Mouse (Mus musculus) c-Kit-negative CD71-positive TER-119-positive erythroid progenitor cells, embryonic 14.5 days (primary cell): ENCODE data around the gene Pigu.

Experiments
- DNase-seq: peaks from one replicate; pipeline ENCODE4 v3.0.0-alpha.2; 2013; ENCODE audit warnings: low read depth, low spot score

The Pigu gene

DNA sequence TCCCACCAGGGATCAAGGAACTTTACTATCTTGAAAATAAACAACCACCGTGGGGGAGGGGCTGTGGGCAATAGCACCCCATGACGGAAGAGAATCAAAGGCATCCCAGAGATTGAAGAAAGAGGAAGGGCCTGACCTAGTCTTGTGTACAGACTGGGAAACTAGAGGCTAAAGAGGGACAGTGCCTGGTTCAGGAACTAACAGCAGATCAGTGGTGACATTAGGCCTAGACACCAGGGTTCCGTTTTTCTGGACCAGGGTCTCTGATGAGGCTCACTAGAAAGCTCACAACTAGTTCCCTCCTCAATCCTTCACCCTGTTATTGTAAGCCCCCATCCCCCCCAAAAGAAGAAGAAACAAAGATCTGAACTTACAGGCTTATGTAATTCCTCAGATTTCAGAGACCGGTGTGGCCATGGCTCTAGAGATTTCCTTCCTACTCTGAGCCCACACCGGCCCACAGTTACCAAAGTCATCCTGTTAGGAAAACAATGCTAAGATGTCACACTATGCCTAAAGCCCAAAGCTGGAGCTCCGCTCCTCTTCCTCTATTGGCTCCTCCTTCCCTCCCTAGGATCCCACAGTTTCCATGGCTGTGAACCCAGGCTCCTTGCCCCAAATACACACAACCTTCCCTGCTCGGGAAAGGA lies 10.5 kb upstream of the Pigu start:
- DNase-seq, result no peak

DNA sequence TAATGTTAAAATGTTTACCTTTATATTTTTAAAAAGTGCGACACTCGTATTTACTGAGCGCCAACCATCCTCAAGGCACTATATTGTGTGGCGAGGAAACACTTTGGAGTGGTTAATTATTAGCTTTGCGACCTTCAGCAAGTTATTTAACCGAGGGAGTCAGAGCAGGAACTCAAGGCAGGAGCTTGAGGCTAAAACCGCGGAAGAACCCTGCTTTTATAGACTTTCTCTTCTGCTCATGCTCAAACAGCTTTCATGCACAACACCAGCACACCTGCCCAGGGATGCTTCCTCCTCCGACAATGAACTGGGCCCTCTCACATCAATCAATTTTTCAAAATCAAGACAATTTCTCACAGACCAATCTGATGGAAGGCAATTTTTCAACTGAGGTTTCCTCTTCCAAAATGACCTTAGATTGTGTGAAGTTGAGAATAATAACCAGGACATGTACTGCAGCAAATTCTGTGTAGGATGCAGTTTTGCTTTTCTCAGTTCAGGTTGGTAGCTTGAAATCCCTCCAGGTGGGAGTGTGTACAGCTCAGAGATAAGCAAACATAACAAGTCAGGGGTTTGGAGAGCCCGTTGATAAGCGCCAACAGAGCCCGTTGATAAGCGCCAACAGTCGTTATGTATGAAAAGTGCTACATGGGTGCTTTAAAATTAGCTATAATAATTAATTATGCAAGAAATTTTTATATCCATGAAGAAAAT lies 613 bp upstream of the Pigu start:
- DNase-seq, result no peak

DNA sequence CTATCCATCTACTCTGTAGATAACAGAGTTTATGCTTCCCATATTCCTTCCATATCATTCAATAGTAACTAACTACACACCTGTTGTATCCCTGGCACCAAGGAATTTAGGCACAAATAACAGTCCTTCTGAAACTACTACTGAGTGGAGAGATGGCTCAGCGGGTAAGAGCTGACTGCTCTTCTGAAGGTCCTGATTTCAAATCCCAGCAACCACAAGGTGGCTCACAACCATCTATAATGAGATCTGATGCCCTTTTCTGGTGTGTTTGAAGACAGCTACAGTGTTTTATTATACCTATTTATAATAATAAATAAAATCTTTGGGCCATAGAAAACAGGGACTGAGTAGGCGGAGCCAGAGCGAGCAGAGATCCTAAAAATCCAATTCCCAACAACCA lies 2.8 kb downstream of the Pigu start:
- no peak for DNase-seq

DNA sequence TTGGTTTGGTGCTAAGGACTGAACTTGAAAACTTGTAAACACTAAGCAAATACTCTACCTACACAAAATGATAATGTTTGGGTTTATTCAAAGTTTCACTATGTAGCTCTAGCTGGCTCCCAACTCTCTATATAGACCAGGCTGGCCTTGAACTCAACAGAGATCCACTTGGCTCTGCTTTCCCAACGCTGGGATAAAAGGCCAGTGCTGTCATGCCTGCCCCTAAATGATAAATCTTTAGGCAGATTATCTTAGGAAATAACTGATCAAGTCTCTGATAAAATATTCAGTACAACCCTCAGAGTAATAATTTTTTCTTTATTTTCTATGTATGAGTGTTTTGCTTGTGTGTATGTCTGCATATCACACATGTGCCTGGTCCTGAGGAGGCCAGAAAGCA lies 10.6 kb downstream of the Pigu start:
- DNase-seq, result no peak

DNA sequence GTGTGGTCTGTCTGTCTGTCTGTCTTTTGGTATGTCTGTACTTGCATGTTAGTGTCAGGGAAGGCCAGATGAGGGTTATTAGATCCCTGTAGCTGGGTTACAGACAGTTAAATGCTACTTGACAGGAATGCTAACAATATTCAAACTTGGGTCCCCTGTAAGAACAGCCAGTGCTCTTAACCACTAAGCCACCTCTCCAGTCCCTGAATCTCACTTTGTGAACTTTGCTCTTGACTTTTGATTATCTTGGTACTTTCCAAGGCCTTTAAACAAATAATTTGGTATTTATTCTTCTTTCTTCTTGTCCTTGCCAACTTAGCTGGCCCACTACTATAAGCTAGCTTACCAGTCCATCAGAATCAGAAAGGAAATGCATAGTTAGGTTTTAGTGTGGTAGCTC lies 17.1 kb downstream of the Pigu start:
- DNase-seq, result no peak

DNA sequence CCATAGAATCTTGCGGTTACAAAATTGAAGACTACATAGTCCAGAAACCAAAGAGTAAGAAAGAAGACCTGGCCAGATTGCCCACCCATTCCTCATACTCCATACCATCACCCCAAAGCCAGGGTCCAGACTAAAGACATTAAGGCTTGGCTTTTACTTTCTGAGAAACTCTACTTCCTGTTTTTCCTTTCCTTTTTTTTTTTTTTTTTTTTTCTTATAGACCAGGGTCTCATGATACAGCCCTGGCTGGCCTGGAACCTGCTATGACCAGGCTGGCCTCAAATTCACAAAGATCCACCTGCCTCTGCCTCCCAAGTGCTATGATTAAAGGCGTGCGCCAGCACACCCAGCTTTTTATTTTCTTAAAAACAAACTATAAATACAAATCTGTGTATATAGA lies 21.0 kb downstream of the Pigu start:
- DNase-seq, result no peak

DNA sequence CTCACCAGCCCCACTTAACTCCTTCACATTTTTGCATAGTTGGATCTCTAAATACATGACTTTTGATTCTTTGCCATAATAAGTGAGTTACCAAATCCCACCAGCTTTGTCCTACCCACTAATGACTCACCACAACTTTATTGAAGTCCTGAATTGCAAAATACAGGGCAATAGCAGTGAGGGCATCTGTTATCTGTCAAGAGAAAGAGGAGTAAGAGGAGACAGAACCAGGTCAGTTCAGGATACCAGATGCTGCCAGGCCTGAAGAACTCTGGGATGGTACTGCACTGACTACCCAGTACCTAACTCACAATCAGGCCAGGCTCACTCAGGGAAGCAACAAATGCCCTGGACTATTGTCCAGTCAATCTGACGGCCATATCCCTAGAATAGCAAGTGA lies 22.0 kb downstream of the Pigu start:
- no peak for DNase-seq

DNA sequence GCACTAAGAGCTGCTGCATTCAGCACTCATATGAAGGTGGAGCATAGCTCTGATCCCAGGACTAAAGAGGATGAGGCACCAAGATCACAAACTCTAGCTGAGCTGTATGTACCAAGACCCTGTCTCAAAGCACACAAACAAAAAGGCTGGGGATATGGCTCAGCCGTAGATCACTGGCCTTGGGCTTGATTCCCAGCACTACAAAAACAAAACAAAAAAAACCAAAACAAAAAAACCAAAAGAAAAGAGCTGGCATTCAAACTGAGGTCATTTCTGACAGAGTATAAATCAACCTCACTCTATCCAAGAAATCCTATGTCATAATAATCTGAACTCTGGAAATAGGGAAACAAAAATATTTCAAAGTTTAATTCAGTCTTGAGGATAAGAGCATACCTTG lies 23.8 kb downstream of the Pigu start:
- no peak for DNase-seq

DNA sequence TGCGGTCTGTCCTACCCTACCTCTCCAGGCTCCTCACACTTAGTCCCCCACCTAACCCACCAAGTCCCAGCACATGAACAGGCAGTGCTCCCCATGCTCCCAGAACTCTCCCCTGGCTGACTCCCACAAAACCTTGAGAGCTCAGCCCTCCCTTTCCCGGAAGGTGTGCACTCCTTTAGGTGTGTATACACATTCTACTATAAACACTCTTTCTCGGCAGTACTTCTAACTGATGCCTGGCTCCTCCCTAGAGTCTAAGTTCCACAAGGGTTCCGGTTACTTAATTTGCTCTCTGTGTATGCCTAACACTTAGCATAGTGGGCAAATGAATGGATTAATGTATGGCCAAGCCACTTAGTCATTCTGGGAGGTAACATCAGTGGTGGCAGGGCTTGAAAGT lies 25.9 kb downstream of the Pigu start:
- no peak for DNase-seq

DNA sequence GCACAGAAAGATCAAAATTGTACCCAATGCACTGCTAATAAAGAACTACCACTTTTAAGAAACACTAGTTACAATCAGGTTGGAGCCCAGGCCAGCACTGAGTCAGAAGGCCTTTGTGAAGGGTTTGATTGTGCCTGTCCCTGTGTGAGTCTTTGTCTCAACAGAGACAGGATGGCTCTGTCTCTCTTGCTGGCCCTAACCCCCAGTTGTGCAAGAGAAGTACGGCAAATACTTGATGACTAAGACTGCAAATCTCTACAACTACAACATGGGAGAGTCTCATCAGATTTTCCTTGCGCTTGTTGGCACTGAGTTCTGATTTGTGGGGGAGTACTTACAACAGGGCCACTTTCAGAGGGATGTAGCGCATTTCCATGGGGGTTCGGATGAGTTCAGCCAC lies 26.4 kb downstream of the Pigu start:
- no peak for DNase-seq

DNA sequence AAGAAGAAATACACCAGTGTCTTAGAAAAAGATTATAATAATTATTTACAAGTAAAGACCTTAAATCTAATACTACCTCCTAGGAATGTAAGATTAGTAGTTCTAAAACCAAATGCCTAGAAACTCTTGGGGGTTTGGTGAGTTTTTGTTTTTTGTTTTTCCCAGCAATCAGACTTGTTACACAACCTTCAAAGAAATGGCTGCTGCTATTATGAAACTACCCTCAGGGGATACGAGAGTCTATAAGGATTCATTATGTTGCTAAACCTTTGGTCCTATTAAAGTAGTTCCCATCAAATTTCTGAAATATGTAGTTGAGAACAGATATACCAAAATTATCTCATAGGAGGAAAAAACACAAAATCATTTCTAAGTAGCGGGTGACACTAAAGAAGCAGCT lies 27.5 kb downstream of the Pigu start:
- DNase-seq, result no peak

DNA sequence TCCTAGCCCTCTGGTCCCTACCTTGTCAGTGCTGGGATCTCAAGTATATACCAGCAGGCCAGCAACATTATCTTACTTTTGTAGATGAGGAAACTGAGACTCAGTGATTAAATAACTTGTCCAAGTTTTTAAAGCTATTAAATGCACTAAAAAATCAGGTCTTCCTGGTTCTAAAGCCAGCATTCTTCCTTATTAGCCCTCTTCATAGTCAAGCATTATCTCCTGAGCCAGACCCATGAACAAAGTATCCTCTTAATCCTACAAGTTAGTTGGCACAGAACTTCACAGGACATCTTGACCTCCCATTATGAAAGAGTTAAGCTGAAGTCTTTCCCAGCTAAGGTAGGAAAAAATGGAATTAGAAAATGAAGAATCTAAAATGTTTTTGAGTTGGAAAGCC lies 28.3 kb downstream of the Pigu start:
- no peak for DNase-seq

DNA sequence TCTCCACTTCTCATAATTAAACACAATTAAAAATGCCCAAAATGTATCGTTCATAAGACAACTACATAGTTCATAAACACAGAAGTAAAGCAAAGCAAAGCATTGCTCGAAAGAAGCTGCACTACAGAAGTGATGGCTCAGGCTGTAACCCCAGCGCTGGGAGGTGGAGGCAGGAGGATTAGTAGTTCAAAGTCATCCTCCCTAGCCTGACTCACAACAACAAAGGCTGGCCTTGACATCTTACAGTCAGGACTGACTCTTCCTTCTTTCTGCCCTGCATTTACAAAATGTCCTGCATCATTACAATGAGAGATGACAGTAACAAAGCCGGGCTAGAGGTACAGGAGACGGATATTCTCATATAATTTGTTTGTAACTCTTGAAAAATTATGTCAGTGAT lies 29.3 kb downstream of the Pigu start:
- no peak for DNase-seq

DNA sequence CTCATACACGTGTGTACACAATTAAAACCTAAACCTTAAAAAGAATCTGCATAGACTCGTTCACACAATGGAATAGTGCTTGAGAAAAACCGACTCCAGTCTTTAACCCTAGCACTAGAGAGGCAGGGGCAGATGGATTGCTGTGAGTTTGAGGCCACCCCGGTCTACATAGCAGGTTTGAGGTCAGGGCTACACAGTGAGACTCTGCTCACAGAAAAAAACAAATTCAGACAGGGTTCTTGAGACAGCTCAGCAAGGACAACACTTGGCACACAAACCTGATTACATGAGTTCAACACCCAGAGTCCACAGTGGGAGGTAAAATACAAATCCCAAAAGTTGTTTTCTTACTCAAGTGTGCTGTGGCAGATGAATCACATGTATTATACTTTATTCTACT lies 31.2 kb downstream of the Pigu start:
- DNase-seq, result no peak

DNA sequence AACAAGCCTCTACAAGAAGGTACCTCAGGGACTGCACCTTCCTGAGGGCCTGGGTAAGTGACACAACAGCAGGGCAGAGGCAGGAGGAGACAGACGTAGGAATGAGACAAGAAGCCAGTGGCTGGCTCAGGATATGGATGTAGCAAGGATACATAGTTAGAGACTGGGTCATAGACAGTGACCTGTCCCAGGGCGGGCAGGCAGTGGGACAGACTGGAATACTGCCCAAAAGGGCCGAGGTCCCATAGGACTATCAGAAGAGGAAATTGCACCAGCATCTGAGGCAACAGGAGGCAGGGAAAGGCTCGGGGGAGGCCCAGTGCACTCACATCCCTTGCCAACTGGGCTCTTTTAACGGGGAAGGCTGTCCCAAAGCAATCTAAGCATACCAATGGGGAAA lies 36.6 kb downstream of the Pigu start:
- DNase-seq, result no peak

DNA sequence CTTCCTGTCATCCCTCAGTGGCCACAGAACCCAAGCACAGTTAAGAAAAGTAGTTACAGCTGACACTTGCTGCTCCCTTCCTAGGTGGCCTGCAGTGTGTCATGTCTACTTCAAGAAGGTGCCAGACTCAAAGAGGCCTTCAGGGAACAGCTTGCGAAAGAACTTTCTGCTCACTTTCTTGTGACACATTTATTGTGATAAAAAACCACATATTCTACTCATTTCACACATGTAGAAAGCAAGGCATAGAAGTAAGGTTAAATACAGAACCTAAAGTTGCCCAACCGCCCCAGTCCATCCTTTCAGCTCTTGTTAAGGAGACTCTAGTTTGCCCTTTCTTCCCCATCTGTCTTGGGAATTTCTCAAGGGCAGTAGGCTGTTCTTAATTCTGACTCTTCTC lies 38.6 kb downstream of the Pigu start:
- no peak for DNase-seq

DNA sequence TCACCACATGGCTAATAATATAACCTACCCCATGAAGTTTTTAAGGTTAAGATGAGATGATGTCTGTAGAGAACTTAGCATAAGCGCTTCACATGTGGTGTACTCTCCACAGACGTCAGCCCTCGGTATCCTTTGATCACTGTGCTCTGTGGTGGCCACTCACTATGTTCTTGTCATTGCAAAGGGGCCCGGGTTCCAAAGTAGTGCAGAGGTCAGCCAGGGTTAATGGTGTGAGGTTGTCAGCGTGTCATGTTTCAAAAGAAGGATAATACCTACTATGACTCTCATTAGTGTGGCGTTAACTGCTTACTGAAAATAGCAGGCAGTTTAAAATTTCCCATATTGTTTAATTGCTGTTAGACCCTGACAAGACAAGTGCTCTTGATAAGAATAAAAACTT lies 43.6 kb downstream of the Pigu start:
- DNase-seq, result no peak

DNA sequence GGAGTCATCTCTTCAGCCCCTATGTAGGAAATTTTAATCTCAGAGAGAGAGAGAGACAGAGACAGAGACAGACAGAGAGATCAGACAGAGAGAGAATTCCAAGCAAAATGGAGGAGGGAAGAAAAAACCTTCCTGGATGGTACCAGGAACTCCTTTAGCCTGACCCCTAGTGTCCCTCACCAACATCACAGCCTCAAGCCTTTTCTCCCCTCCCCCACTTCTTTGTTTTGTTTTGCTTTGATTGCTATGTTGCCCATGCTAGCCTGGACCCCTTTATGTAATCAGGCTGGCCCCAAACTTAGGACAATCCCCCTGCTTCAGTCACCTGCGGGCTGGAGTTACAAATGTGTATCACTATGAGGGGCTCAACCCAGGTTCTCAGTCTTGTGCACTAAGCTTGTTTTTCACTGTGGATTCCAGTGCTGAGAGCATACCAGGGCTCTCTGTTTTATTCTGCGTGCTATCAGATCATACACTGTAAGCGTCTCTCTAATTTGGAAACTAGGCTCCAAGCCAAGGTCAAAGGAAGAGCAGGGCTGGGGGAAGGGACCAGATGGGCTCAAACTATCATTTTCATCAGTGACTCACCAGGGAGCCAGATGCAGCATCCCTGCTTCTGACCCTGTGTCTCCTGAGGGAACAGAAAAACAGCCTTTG lies 48.2 kb downstream of the Pigu start:
- DNase-seq, result no peak

DNA sequence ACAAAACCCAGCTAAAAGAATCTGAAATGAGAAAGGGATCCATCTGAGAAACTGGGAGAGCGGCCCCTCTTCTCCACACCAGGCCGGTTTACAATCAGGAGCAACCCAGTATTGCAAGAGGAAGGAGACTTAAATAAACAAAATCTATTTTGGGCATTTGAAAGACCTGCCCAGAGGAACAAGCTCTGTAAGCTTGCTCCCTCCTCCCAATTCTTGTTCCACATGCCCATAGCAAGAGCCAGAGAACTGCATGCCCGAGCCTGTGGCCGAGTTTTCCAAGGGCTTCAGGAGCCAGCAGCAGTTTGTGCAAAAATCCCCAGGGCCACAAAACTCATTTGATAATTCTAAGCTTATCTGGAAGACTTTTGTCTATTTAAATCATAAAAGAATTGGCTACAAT lies 57.7 kb downstream of the Pigu start:
- no peak for DNase-seq

DNA sequence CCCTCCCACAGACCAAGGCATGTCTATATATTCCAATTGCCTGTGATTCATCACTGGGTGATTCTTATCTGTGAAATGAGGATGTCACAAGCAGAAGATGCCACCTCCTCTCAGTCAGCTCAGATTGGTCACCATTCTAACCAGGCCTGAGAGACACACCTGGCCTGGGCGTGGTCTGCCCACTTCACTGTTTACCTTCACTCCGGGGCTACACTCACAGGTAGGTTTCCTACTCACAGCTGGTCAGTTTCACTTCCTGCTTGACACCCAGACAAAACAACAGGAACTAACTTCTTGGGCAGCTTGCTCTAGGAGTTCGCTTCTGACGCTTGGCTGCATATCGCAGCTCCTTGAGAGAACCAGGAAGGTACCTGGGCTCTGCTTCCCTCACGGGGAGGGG lies 61.8 kb downstream of the Pigu start:
- DNase-seq, result no peak

DNA sequence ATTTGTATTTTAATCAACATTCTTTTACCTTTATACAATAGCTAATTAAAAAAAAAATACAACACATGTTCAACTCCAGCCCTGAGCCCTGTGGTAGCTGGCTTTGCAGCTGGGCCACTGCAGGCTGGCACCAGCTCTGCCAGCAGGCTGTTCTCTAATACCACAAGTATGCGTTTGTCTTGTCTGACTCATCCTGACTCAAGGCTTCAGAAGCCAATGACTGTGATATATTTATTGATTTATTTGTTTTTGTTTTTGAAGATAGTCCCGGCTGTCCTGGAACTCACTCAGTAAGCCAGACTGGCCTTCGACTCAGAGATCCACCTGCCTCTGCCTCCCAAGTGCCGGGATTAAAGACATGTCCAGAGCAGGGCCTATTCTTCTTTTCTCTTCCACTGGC lies 63.3 kb downstream of the Pigu start:
- DNase-seq, result no peak

DNA sequence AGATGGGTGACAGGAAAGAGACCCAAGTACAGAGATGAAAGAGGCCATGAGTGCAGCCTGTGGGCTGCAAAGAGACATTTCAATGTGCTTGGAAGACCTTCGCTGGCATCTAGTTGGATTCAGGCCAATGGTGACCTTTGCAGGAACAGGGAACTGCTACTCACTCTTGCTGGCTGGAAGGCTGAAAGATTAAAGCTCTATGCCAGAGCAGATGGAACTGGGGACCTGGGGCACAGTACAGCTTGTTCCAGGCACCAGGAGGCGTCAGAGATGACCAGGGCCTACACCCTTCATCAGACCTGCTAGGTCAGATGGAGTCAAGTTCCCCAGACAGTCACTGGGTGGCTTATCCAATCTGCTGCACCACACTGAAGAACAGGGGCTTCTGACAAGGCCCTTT lies 63.8 kb downstream of the Pigu start:
- no peak for DNase-seq

DNA sequence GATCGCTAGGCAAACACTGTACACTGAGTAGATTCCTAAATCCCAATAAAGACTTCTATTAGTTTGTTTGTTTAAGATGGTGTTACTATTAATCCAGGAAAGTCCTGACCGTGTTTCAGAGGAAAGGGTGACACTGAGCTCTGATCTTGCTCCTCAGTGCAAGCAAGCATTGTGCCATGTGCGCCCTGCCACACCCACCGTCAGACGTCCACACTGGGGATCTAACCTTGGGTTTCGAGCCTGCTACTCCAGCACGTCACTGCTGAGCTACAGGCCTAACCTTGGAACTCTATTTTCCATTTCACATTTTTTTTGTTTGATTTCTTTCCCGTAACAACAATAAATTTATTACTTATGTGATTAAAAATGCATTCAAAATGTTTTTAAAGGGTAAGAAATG lies 67.2 kb downstream of the Pigu start:
- no peak for DNase-seq
